Comparison of ENCODE assay signal across 25 mouse cellular contexts in the genomic region with DNA sequence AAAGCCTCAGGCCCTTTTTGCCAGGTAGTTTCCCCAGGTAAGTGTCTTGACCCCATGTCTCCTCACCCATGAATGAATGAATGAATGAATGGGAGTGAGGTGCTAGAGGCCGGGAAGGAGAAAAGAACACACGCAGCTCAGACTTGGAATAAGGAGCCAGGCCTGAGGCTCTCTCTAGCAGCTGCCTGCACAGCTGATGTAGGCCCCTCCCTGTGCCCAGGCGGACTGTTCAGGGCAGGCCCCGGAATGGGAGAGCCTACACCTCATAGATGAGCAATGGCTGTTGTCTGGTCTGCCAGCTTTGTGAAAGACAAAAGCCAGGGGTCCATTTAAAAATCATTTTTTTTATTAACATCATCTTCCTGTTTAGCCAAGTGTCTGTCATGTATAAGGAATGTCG.
A peak's percentile ranks its signal among the peaks of the same experiment; 100 is the strongest.
DNase-seq lines count a peak whose midpoint lies in the region; ATAC-seq and TF ChIP-seq lines count a peak whose summit lies in the region.
"Had no signal": no experiment of that assay in that cellular context is flagged by ENCODE, and none has a peak within 500 bp of the region (broad histone marks: within the 10 kb centered on the region; RNA-seq: fewer than 3 reads in every experiment).

No protein-coding gene starts in this region.

- no peaks in the 10 kb centered on the region for H3K9me3 ChIP-seq in forebrain, embryonic 14.5 days (replicated peaks; ENCODE audit: control insufficient read depth, low read length)
- H3K9me3 ChIP-seq in forebrain, postnatal 0 days (ENCODE audit: low read length): no peaks in the 10 kb centered on the region
- H3K9me3 ChIP-seq: embryonic facial prominence, embryonic 12.5 days; embryonic facial prominence, embryonic 15.5 days; G1E; heart, embryonic 12.5 days; heart, embryonic 15.5 days; hindbrain, embryonic 10.5 days had no signal

- no peak for TF ChIP-seq POLR2A in myocyte (IDR thresholded peaks at IDR 0.05; ENCODE audit: insufficient read length, low read depth)

- 0 out of 2 replicates have a peak, but pooled peaks have one; percentile 29 for ATAC-seq in forebrain, embryonic 14.5 days
- ATAC-seq in forebrain, postnatal 0 days: no peak
- ATAC-seq: Patski had no signal

- H3ac ChIP-seq in myocyte (ENCODE audit: control insufficient read depth, insufficient read length): no peak overlapping the region

- no peak overlapping the region for H3K4me2 ChIP-seq in forebrain, embryonic 14.5 days (ENCODE audit: low read length)
- no peak overlapping the region for H3K4me2 ChIP-seq in forebrain, postnatal 0 days (ENCODE audit: low read depth)
- H3K4me2 ChIP-seq in myocyte (ENCODE audit: low read depth): no peak overlapping the region
- H3K4me2 ChIP-seq: embryonic facial prominence, embryonic 12.5 days; embryonic facial prominence, embryonic 15.5 days; heart, embryonic 12.5 days; heart, embryonic 15.5 days; hindbrain, embryonic 14.5 days had no signal

- peaks cover 17% of the 10 kb centered on the region for H3K36me3 ChIP-seq in forebrain, embryonic 14.5 days (ENCODE audit: control insufficient read depth, insufficient read depth, low read length)
- peaks cover 6% of the 10 kb centered on the region for H3K36me3 ChIP-seq in forebrain, postnatal 0 days (ENCODE audit: insufficient read depth)
- no peaks in the 10 kb centered on the region for H3K36me3 ChIP-seq in myocyte (ENCODE audit: control insufficient read depth, insufficient read depth)

- no peaks in the 10 kb centered on the region for H3K79me2 ChIP-seq in myocyte (ENCODE audit: control insufficient read depth, insufficient read depth)

- no peak for TF ChIP-seq CTCF in forebrain, postnatal 0 days (IDR thresholded peaks at IDR 0.05; ENCODE audit: low read depth)
- TF ChIP-seq CTCF in left cerebral cortex, adult 2 months (IDR thresholded peaks at IDR 0.05): no peak

- no peak for DNase-seq in forebrain, embryonic 14.5 days (ENCODE audit: low spot score)
- DNase-seq in forebrain, postnatal 0 days: no peak
- DNase-seq in left cerebral cortex, adult 2 months (ENCODE audit: extremely low spot score in 1 of 2, low spot score in 2 of 2): no peak
- DNase-seq in left cerebral cortex, adult 9 months (ENCODE audit: low spot score in 2 of 2): no peak
- DNase-seq in cerebellum, adult 9-11 months: no peak
- DNase-seq: adrenal gland, postnatal 10 days; adrenal gland, postnatal 36 days; B cell, adult 2 months; cerebellum, adult 18-20 months; cerebellum, adult 9-10 months; cerebellum, postnatal 25 days; gastrocnemius, postnatal 25 days; heart, adult 18-20 months; heart, postnatal 10 days; heart, postnatal 36 days had no signal

- no peaks in the 10 kb centered on the region for H3K27me3 ChIP-seq in forebrain, embryonic 14.5 days (replicated peaks; ENCODE audit: control insufficient read depth, insufficient read depth, low read length)
- H3K27me3 ChIP-seq in forebrain, postnatal 0 days (ENCODE audit: insufficient read depth, low read length): no peaks in the 10 kb centered on the region
- no peaks in the 10 kb centered on the region for H3K27me3 ChIP-seq in myocyte (ENCODE audit: control insufficient read depth, insufficient read depth, insufficient read length)
- H3K27me3 ChIP-seq: CH12.LX; embryonic facial prominence, embryonic 12.5 days; embryonic facial prominence, embryonic 15.5 days; heart, embryonic 12.5 days; heart, embryonic 15.5 days; Patski had no signal

- 85% methylated on average over 5 of the region's 5 CpGs for WGBS in forebrain, embryonic 14.5 days
- WGBS in forebrain, postnatal 0 days: 82% methylated on average over 5 of the region's 5 CpGs

- intact Hi-C loops in left cerebral cortex, adult 2 months (cut with DNase I): no loop called here

- H3K9ac ChIP-seq in forebrain, embryonic 14.5 days (ENCODE audit: low read length): no peak overlapping the region
- no peak overlapping the region for H3K9ac ChIP-seq in forebrain, postnatal 0 days
- H3K9ac ChIP-seq: embryonic facial prominence, embryonic 12.5 days; embryonic facial prominence, embryonic 15.5 days; heart, embryonic 12.5 days; heart, embryonic 15.5 days; hindbrain, embryonic 14.5 days had no signal

- no peak overlapping the region for H3K27ac ChIP-seq in forebrain, embryonic 14.5 days (ENCODE audit: low read depth, low read length)
- no peak overlapping the region for H3K27ac ChIP-seq in forebrain, postnatal 0 days (ENCODE audit: low read depth, low read length)
- H3K27ac ChIP-seq in left cerebral cortex, adult 2 months: peak overlapping the region; percentile 17; the same call in 1 of the 2 replicates
- H3K27ac ChIP-seq: embryonic facial prominence, embryonic 15.5 days; heart, embryonic 15.5 days; hindbrain, embryonic 10.5 days; hindbrain, embryonic 14.5 days had no signal

- no peaks in the 10 kb centered on the region for H3K4me1 ChIP-seq in forebrain, embryonic 14.5 days (ENCODE audit: control insufficient read depth, insufficient read depth, low read length)
- 0 out of 2 replicates have a peak, but pooled peaks cover 2% of the 10 kb centered on the region for H3K4me1 ChIP-seq in forebrain, postnatal 0 days (ENCODE audit: insufficient read depth)
- H3K4me1 ChIP-seq: embryonic facial prominence, embryonic 12.5 days had no signal

- no peak overlapping the region for H3K4me3 ChIP-seq in forebrain, embryonic 14.5 days (ENCODE audit: low read depth, low read length)
- H3K4me3 ChIP-seq in forebrain, postnatal 0 days (ENCODE audit: low read depth, low read length): no peak overlapping the region
- no peak overlapping the region for H3K4me3 ChIP-seq in left cerebral cortex, adult 2 months
- H3K4me3 ChIP-seq in myocyte: no peak overlapping the region
- H3K4me3 ChIP-seq: embryonic facial prominence, embryonic 12.5 days; embryonic facial prominence, embryonic 15.5 days; heart, embryonic 12.5 days; heart, embryonic 15.5 days; hindbrain, embryonic 10.5 days had no signal

TF ChIP-seq in myocyte, 11 proteins besides CTCF, POLR2A, EP300 and RAD21:
- peak in 2 of 3 experiments; percentile 75 to 84 for TF ChIP-seq MYOD1 (IDR thresholded peaks at IDR 0.05; ENCODE audit: control insufficient read depth in 1 of 3, insufficient read length in 2 of 3, low read depth in 2 of 3)
- TF ChIP-seq TCF3 (IDR thresholded peaks at IDR 0.05; ENCODE audit: insufficient read length, low read depth): peak; percentile 56
- TF ChIP-seq E2F4 (IDR thresholded peaks at IDR 0.05; ENCODE audit: insufficient read depth): no peak
- TF ChIP-seq MYOG (IDR thresholded peaks at IDR 0.05; ENCODE audit: control insufficient read depth in 1 of 3, insufficient read depth in 1 of 3, insufficient read length in 2 of 3, low read depth in 2 of 3): peak; percentile 39 to 94 (median 79)
- no peak for TF ChIP-seq REST (IDR thresholded peaks at IDR 0.05; ENCODE audit: insufficient read depth, insufficient read length)
